Mouse (Mus musculus) hindbrain, embryonic 16.5 days (tissue): Measurements from ENCODE around the gene Spock1. TPM values are rescaled to one million over a fixed set of nuclear protein-coding genes. Genes with fewer than 3 reads are reported as not detected.

Source experiments
- ATAC-seq: fragments of 200-750 bp; cut with Nextera tagmentation; 2 replicates; pipeline ENCODE4 v1.8.0; 2017; ENCODE audit warnings: moderate TSS enrichment, moderate library complexity
- H3K27ac ChIP-seq: fragments of 300-500 bp; sonication (generic); 2 replicates; pipeline ENCODE4 v1.5.1; 2014; ENCODE audit warnings: low read depth, mild to moderate bottlenecking, control low read depth, low read length, moderate library complexity
- H3K27me3 ChIP-seq: fragments of 300-500 bp; sonication (generic); replicated peaks from 2 replicates; pipeline ENCODE4 v1.6.1; 2014; ENCODE audit warnings: low read length; ENCODE audit not compliant: control insufficient read depth, insufficient read depth
- H3K36me3 ChIP-seq: fragments of 300-500 bp; sonication (generic); 2 replicates; pipeline ENCODE4 v1.6.1; 2014; ENCODE audit warnings: mild to moderate bottlenecking, low read length, moderate library complexity, mixed read lengths; ENCODE audit not compliant: control insufficient read depth, insufficient read depth
- H3K4me1 ChIP-seq: fragments of 300-500 bp; sonication (generic); 2 replicates; pipeline ENCODE4 v1.6.1; 2014; ENCODE audit warnings: low read depth, low read length; ENCODE audit not compliant: control insufficient read depth, insufficient read depth
- H3K4me2 ChIP-seq: fragments of 300-500 bp; sonication (generic); 2 replicates; pipeline ENCODE4 v1.6.1; 2014; ENCODE audit warnings: mild to moderate bottlenecking, low read length, control low read depth, moderate library complexity
- H3K4me3 ChIP-seq: fragments of 300-500 bp; sonication (generic); 2 replicates; pipeline ENCODE4 v1.5.1; 2014; ENCODE audit warnings: mild to moderate bottlenecking, low read length, control low read depth, moderate library complexity
- H3K9ac ChIP-seq: fragments of 300-500 bp; sonication (generic); 2 replicates; pipeline ENCODE4 v1.6.1; 2014; ENCODE audit warnings: low read depth, mild to moderate bottlenecking, control low read depth, low read length, moderate library complexity
- H3K9me3 ChIP-seq: fragments of 300-500 bp; sonication (generic); 2 replicates; pipeline ENCODE4 v1.6.1; 2014; ENCODE audit warnings: mild to moderate bottlenecking, low read length, moderate library complexity; ENCODE audit not compliant: control insufficient read depth
- WGBS: fragments of 180-500 bp; shearing (Covaris S2); extraction: QIAGEN DNeasy Blood & Tissue Kit; methylation state at CpG from one replicate; pipeline ENCODE4 v1.1.7; 2014; 5-methylcytosine and 5-hydroxymethylcytosine counted together
- polyA plus RNA-seq: library from polyadenylated mRNA; unstranded; fragments of >200 nt; fragmentation: Nextera tagmentation; extraction: Ambion mirVana; gene quantifications from 2 replicates; pipeline ENCODE4 v1.2.1, GENCODE M21; 2015

Gene Spock1
- polyA plus RNA-seq, 1 experiment from 2014 or later, result 83.3 TPM

- WGBS, result 33% methylated on average over 4 of the region's 4 CpGs
- no peaks in the 10 kb centered on the region for H3K36me3 ChIP-seq
- H3K27ac ChIP-seq, result no peak overlapping the region; the same call in 1 of the 2 replicates
- no peak overlapping the region for H3K4me2 ChIP-seq
- H3K9me3 ChIP-seq, result no peaks in the 10 kb centered on the region
- H3K9ac ChIP-seq, result no peak overlapping the region
- peaks cover 6% of the 10 kb centered on the region for H3K4me1 ChIP-seq
- H3K27me3 ChIP-seq, result no peaks in the 10 kb centered on the region
- 0 out of 2 replicates have a peak, but pooled peaks have one; percentile 28 for ATAC-seq
- no peak overlapping the region for H3K4me3 ChIP-seq
Observed at GRCm38 (mm10) chr13:57855766-57856165, 52.4 kb downstream of the Spock1 start.

DNA sequence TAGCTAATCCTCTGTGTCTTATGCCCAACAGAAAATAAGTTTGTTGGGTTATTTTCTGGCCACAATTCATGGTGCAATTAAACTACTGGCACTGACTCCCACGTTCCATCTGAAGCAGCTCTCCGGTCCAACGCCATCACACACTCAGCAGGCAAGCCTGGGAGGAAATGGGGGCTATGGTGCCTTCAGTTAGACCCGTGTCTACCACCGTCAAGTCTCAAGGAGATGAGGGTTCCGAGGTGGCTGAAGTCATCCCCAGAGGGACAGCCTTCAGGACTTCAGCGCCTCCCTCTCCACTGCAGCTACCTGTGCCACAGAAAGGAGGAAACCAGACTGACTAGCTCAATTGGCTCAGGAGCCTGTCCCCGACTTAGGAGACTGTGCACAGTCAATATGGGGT lies 53.7 kb downstream of the Spock1 start:
- Histone ChIP-seq H3K27me3 (no peaks in the 10 kb centered on the region), H3K9me3 (no peaks in the 10 kb centered on the region), H3K4me2 (no peak overlapping the region), H3K9ac (no peak overlapping the region), H3K4me1 (peaks cover 6% of the 10 kb centered on the region), H3K27ac (no peak overlapping the region), H3K4me3 (no peak overlapping the region), H3K36me3 (no peaks in the 10 kb centered on the region)
- 76% methylated on average over 8 of the region's 8 CpGs for whole genome bisulfite sequencing
- ATAC-seq, result no peak

GRCm38 (mm10) chr13:57853621-57854020 lies 54.5 kb downstream of the Spock1 start:
- 64% methylated on average over 1 of the region's 1 CpGs for WGBS
- ATAC-seq, result no peak

DNA sequence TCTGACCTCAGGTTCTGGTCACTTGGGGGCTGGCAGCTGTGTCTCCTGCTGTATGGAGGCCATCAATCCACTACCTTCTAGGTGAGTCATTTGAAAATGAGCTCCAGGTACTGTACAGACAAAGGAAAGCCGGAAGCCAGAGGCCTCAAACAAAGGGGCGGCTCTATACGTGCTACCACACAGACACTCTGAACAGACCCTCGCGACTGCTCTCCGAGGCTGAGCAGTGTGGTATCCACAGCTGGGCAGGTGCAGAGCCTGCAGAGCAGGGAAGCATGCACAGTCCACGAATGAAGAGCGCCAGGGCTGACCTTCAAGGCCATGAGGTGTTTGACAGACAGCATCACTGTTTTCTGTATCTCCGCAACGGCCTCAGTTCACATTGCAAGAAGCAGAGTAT lies 55.0 kb downstream of the Spock1 start:
- H3K27ac ChIP-seq, result no peak overlapping the region
- ATAC-seq, result 0 out of 2 replicates have a peak, but pooled peaks have one; percentile 19
- peaks cover 6% of the 10 kb centered on the region for H3K4me1 ChIP-seq
- H3K9ac ChIP-seq, result 0 out of 2 replicates have a peak overlapping the region, but pooled peaks have one; percentile 0
- no peaks in the 10 kb centered on the region for H3K27me3 ChIP-seq
- 74% methylated on average over 10 of the region's 10 CpGs for WGBS
- H3K4me3 ChIP-seq, result no peak overlapping the region
- no peaks in the 10 kb centered on the region for H3K9me3 ChIP-seq
- H3K4me2 ChIP-seq, result no peak overlapping the region
- no peaks in the 10 kb centered on the region for H3K36me3 ChIP-seq

More at GRCm38 (mm10) chr13:57853621-57854020, 54.5 kb downstream of the Spock1 start:
- no peaks in the 10 kb centered on the region for H3K36me3 ChIP-seq
- H3K4me3 ChIP-seq, result no peak overlapping the region
- no peak overlapping the region for H3K9ac ChIP-seq
- H3K4me1 ChIP-seq, result peaks cover 6% of the 10 kb centered on the region
- H3K9me3 ChIP-seq, result no peaks in the 10 kb centered on the region
- no peaks in the 10 kb centered on the region for H3K27me3 ChIP-seq
- H3K4me2 ChIP-seq, result no peak overlapping the region
- H3K27ac ChIP-seq, result no peak overlapping the region

- H3K4me2 ChIP-seq, result no peak overlapping the region
- no peak overlapping the region for H3K27ac ChIP-seq
- no peak overlapping the region for H3K9ac ChIP-seq
- H3K9me3 ChIP-seq, result no peaks in the 10 kb centered on the region
- WGBS, result 100% methylated on average over 1 of the region's 1 CpGs
- no peaks in the 10 kb centered on the region for H3K4me1 ChIP-seq
- H3K4me3 ChIP-seq, result no peak overlapping the region
- H3K36me3 ChIP-seq, result no peaks in the 10 kb centered on the region
- ATAC-seq, result no peak
- H3K27me3 ChIP-seq, result no peaks in the 10 kb centered on the region
Observed at GRCm38 (mm10) chr13:57848931-57849330, 59.2 kb downstream of the Spock1 start.

DNA sequence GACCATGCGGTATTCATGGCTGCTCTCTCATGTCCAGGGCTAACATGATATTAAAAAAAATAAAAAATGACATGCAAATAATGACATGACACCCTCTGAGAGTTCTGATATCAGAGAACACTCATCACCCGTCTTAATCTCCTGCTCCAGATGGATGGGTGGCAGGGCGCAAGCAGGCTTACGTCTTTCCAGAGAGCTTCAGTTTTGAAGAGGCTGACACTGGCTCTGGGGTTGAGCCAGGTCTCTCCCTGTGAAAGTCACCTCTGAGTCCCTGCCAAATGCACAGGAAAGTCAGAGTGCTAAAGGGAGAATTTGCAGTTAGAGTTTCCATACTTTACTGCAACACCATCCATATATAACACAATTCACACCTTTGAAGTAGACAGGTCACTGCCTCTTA lies 61.0 kb downstream of the Spock1 start:
- H3K27ac ChIP-seq, result no peak overlapping the region
- ATAC-seq, result no peak
- WGBS, result 84% methylated on average over 4 of the region's 4 CpGs
- H3K4me2 ChIP-seq, result no peak overlapping the region
- H3K9ac ChIP-seq, result no peak overlapping the region
- H3K9me3 ChIP-seq, result no peaks in the 10 kb centered on the region
- H3K27me3 ChIP-seq, result no peaks in the 10 kb centered on the region
- no peak overlapping the region for H3K4me3 ChIP-seq
- H3K36me3 ChIP-seq, result no peaks in the 10 kb centered on the region
- H3K4me1 ChIP-seq, result no peaks in the 10 kb centered on the region

GRCm38 (mm10) chr13:57846468-57846867 lies 61.7 kb downstream of the Spock1 start:
- ATAC-seq, result no peak
- H3K4me3 ChIP-seq, result no peak overlapping the region
- WGBS, result 89% methylated on average over 9 of the region's 9 CpGs
- H3K4me1 ChIP-seq, result no peaks in the 10 kb centered on the region
- H3K27me3 ChIP-seq, result no peaks in the 10 kb centered on the region
- H3K27ac ChIP-seq, result no peak overlapping the region
- H3K36me3 ChIP-seq, result no peaks in the 10 kb centered on the region
- no peaks in the 10 kb centered on the region for H3K9me3 ChIP-seq
- no peak overlapping the region for H3K4me2 ChIP-seq
- H3K9ac ChIP-seq, result no peak overlapping the region

GRCm38 (mm10) chr13:57841141-57841848 lies 66.8 kb downstream of the Spock1 start:
- 90% methylated on average over 5 of the region's 5 CpGs for WGBS
- H3K9ac ChIP-seq, result no peak overlapping the region
- H3K36me3 ChIP-seq, result no peaks in the 10 kb centered on the region
- H3K27me3 ChIP-seq, result no peaks in the 10 kb centered on the region
- H3K27ac ChIP-seq, result no peak overlapping the region
- H3K4me3 ChIP-seq, result no peak overlapping the region
- H3K9me3 ChIP-seq, result no peaks in the 10 kb centered on the region
- H3K4me2 ChIP-seq, result no peak overlapping the region
- H3K4me1 ChIP-seq, result no peaks in the 10 kb centered on the region
- no peak for ATAC-seq

DNA sequence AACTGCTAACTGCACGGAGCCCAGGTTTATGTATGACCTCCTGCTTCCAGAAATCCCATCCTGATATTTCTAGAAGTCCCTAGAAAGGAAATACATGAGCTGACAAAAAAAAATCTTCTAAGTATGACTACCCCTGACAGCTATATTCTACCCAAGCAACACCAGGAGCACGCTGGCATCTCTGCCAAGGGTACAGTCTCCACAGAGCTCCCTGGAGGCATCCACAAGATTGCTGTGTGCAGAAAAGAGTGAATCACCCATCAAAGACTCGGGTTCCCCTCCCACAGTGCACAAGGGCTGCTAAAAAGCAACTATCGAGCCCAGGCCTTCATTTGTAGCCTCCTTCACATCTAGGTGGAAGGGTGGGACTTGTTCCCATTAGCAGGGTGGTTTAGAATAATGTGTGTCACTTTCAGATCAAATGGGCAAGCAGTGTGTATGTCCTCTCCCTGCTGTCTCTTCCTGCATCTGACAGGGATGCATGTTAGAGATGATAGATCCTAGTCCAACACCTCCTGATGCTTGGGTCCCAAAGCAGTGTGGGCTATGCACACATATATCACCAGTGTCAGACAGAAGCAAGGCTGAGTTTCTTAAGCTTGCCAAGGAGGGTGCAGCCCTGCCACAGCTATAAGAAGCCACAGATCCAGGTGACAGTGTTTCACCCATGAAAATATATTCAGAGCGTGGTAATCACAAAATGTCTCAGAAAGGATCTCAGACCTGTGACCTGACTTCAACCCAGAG lies 70.3 kb downstream of the Spock1 start:
- Histone ChIP-seq H3K9ac (no peak overlapping the region), H3K36me3 (no peaks in the 10 kb centered on the region), H3K4me2 (no peak overlapping the region), H3K4me3 (no peak overlapping the region), H3K4me1 (no peaks in the 10 kb centered on the region), H3K27me3 (no peaks in the 10 kb centered on the region), H3K27ac (no peak overlapping the region), H3K9me3 (no peaks in the 10 kb centered on the region)
- no peak for ATAC-seq
- WGBS, result 80% methylated on average over 5 of the region's 5 CpGs
